Mouse (Mus musculus): ENCODE data around the gene Gm960. TPM values are rescaled to one million over a fixed set of nuclear protein-coding genes. Genes with fewer than 3 reads are reported as not detected.

The Gm960 gene
- polyA plus RNA-seq, 1 experiment = 0.96 TPM

GRCm38 (mm10) chr19:4628819-4629218 is 69.6 kb downstream of the Gm960 start:
- TF ChIP-seq MAX (IDR thresholded peaks at IDR 0.05) (no peak), CTCF (IDR thresholded peaks at IDR 0.05; ENCODE audit: control insufficient read depth, insufficient read depth, insufficient read length) (peak; percentile 16)
- Histone ChIP-seq H3K27me3 (ENCODE audit: control insufficient read depth, insufficient read depth, insufficient read length) (no peaks in the 10 kb centered on the region), H3K79me2 (ENCODE audit: control insufficient read depth, insufficient read depth) (peaks cover 14% of the 10 kb centered on the region), H3ac (ENCODE audit: control insufficient read depth, insufficient read length, low read depth) (no peak overlapping the region), H3K36me3 (ENCODE audit: control insufficient read depth, insufficient read depth) (no peaks in the 10 kb centered on the region), H3K4me3 (ENCODE audit: insufficient read depth, poor library complexity, severe bottlenecking) (no peak overlapping the region), H3K79me3 (ENCODE audit: low read depth) (peaks cover 8% of the 10 kb centered on the region)

GRCm38 (mm10) chr19:4625829-4626535 is 72.5 kb downstream of the Gm960 start:
- peak overlapping the region; percentile 92 for H3ac ChIP-seq (ENCODE audit: control insufficient read depth, insufficient read length, low read depth)
- peak overlapping the region; percentile 64 for H3K4me3 ChIP-seq (ENCODE audit: insufficient read depth, poor library complexity, severe bottlenecking)
- no peak for TF ChIP-seq MYOG (IDR thresholded peaks at IDR 0.05; ENCODE audit: control insufficient read depth, extremely low read depth, insufficient read length)
- TF ChIP-seq CEBPB (IDR thresholded peaks at IDR 0.05; ENCODE audit: low read depth) = no peak
- TF ChIP-seq MAX (IDR thresholded peaks at IDR 0.05) = no peak
- no peak for TF ChIP-seq USF1 (IDR thresholded peaks at IDR 0.05; ENCODE audit: low read depth)
- TF ChIP-seq MYOD1 (IDR thresholded peaks at IDR 0.05; ENCODE audit: control insufficient read depth, insufficient read length, low read depth) = no peak
- no peak for TF ChIP-seq CTCF (IDR thresholded peaks at IDR 0.05; ENCODE audit: control insufficient read depth, insufficient read depth, insufficient read length)
- TF ChIP-seq FOSL1 (IDR thresholded peaks at IDR 0.05; ENCODE audit: insufficient read depth, low read length, poor library complexity, severe bottlenecking) = no peak
- peaks cover 8% of the 10 kb centered on the region for H3K79me3 ChIP-seq (ENCODE audit: low read depth)
- H3K79me2 ChIP-seq (ENCODE audit: control insufficient read depth, insufficient read depth) = peaks cover 19% of the 10 kb centered on the region
- peaks cover 11% of the 10 kb centered on the region for H3K36me3 ChIP-seq (ENCODE audit: control insufficient read depth, insufficient read depth)
- no peaks in the 10 kb centered on the region for H3K27me3 ChIP-seq (ENCODE audit: control insufficient read depth, insufficient read depth, insufficient read length)

- peaks cover 8% of the 10 kb centered on the region for H3K79me3 ChIP-seq (ENCODE audit: low read depth)
- peaks cover 19% of the 10 kb centered on the region for H3K79me2 ChIP-seq (ENCODE audit: control insufficient read depth, insufficient read depth)
- peaks cover 11% of the 10 kb centered on the region for H3K36me3 ChIP-seq (ENCODE audit: control insufficient read depth, insufficient read depth)
- no peak for TF ChIP-seq CEBPB (IDR thresholded peaks at IDR 0.05; ENCODE audit: low read depth)
- TF ChIP-seq FOSL1 (IDR thresholded peaks at IDR 0.05; ENCODE audit: insufficient read depth, low read length, poor library complexity, severe bottlenecking) = no peak
- no peak for TF ChIP-seq MAX (IDR thresholded peaks at IDR 0.05)
- no peak for TF ChIP-seq USF1 (IDR thresholded peaks at IDR 0.05; ENCODE audit: low read depth)
- no peak for TF ChIP-seq CTCF (IDR thresholded peaks at IDR 0.05; ENCODE audit: control insufficient read depth, insufficient read depth, insufficient read length)
- no peak for TF ChIP-seq MYOD1 (IDR thresholded peaks at IDR 0.05; ENCODE audit: control insufficient read depth, insufficient read length, low read depth)
- TF ChIP-seq MYOG (IDR thresholded peaks at IDR 0.05; ENCODE audit: control insufficient read depth, extremely low read depth, insufficient read length) = no peak
- H3K27me3 ChIP-seq (ENCODE audit: control insufficient read depth, insufficient read depth, insufficient read length) = no peaks in the 10 kb centered on the region
- H3K4me3 ChIP-seq (ENCODE audit: insufficient read depth, poor library complexity, severe bottlenecking) = peak within 1 kb of the TSS; percentile 64
- H3ac ChIP-seq (ENCODE audit: control insufficient read depth, insufficient read length, low read depth) = peak within 1 kb of the TSS; percentile 92
Measured at GRCm38 (mm10) chr19:4625179-4625828, 73.2 kb downstream of the Gm960 start, which contains the start of gene Rce1. Gene Rce1, minus strand, starts transcription at chr19:4625641.

GRCm38 (mm10) chr19:4624406-4625178 is 73.9 kb downstream of the Gm960 start:
- H3K79me2 ChIP-seq (ENCODE audit: control insufficient read depth, insufficient read depth) = peaks cover 19% of the 10 kb centered on the region
- peaks cover 11% of the 10 kb centered on the region for H3K36me3 ChIP-seq (ENCODE audit: control insufficient read depth, insufficient read depth)
- H3K79me3 ChIP-seq (ENCODE audit: low read depth) = peaks cover 8% of the 10 kb centered on the region
- H3K27me3 ChIP-seq (ENCODE audit: control insufficient read depth, insufficient read depth, insufficient read length) = no peaks in the 10 kb centered on the region
- H3ac ChIP-seq (ENCODE audit: control insufficient read depth, insufficient read length, low read depth) = peak overlapping the region; percentile 89
- TF ChIP-seq CTCF (IDR thresholded peaks at IDR 0.05; ENCODE audit: control insufficient read depth, insufficient read depth, insufficient read length) (no peak), CEBPB (IDR thresholded peaks at IDR 0.05; ENCODE audit: low read depth) (no peak), MAX (IDR thresholded peaks at IDR 0.05) (no peak), MYOD1 (IDR thresholded peaks at IDR 0.05; ENCODE audit: control insufficient read depth, insufficient read length, low read depth) (no peak), FOSL1 (IDR thresholded peaks at IDR 0.05; ENCODE audit: insufficient read depth, low read length, poor library complexity, severe bottlenecking) (no peak), MYOG (IDR thresholded peaks at IDR 0.05; ENCODE audit: control insufficient read depth, extremely low read depth, insufficient read length) (no peak), USF1 (IDR thresholded peaks at IDR 0.05; ENCODE audit: low read depth) (no peak)
- peak overlapping the region; percentile 64 for H3K4me3 ChIP-seq (ENCODE audit: insufficient read depth, poor library complexity, severe bottlenecking)

- no peak overlapping the region for H3K4me3 ChIP-seq (ENCODE audit: insufficient read depth, poor library complexity, severe bottlenecking)
Measured at GRCm38 (mm10) chr19:4624006-4624405, 74.5 kb downstream of the Gm960 start.

More at GRCm38 (mm10) chr19:4624006-4624405, 74.5 kb downstream of the Gm960 start:
- Histone ChIP-seq H3K79me2 (ENCODE audit: control insufficient read depth, insufficient read depth) (peaks cover 19% of the 10 kb centered on the region), H3K79me3 (ENCODE audit: low read depth) (peaks cover 8% of the 10 kb centered on the region), H3K36me3 (ENCODE audit: control insufficient read depth, insufficient read depth) (peaks cover 11% of the 10 kb centered on the region), H3ac (ENCODE audit: control insufficient read depth, insufficient read length, low read depth) (no peak overlapping the region), H3K27me3 (ENCODE audit: control insufficient read depth, insufficient read depth, insufficient read length) (no peaks in the 10 kb centered on the region)
- TF ChIP-seq CEBPB (IDR thresholded peaks at IDR 0.05; ENCODE audit: low read depth) (no peak), MAX (IDR thresholded peaks at IDR 0.05) (no peak), MYOD1 (IDR thresholded peaks at IDR 0.05; ENCODE audit: control insufficient read depth, insufficient read length, low read depth) (no peak), CTCF (IDR thresholded peaks at IDR 0.05; ENCODE audit: control insufficient read depth, insufficient read depth, insufficient read length) (no peak), MYOG (IDR thresholded peaks at IDR 0.05; ENCODE audit: control insufficient read depth, extremely low read depth, insufficient read length) (no peak), USF1 (IDR thresholded peaks at IDR 0.05; ENCODE audit: low read depth) (no peak), FOSL1 (IDR thresholded peaks at IDR 0.05; ENCODE audit: insufficient read depth, low read length, poor library complexity, severe bottlenecking) (no peak)
